Mouse (Mus musculus) intestine, postnatal 0 days (tissue): ENCODE measurements at regions not wholly inside any gene's neighbourhood (a gene's known extent, or its start where the extent isn't known, plus 50 kb on each side); places are given as distances from the start of the nearest gene placed in this dataset.
A peak's percentile ranks its signal among the peaks of the same experiment; 100 is the strongest.

Source experiments
- ATAC-seq: fragments of 200-750 bp; cut with Nextera tagmentation; 2 replicates; pipeline ENCODE4 v1.8.0; 2017; ENCODE audit warnings: mild to moderate bottlenecking, moderate TSS enrichment, moderate library complexity
- H3K27ac ChIP-seq: fragments of 300-500 bp; sonication (generic); 2 replicates; pipeline ENCODE4 v1.5.1; 2014; ENCODE audit warnings: mild to moderate bottlenecking, low read depth, low read length, moderate library complexity
- H3K27me3 ChIP-seq: fragments of 300-500 bp; sonication (generic); replicated peaks from 2 replicates; pipeline ENCODE4 v1.6.1; 2014; ENCODE audit warnings: low read length, mixed read lengths; ENCODE audit not compliant: control insufficient read depth, insufficient read depth
- H3K36me3 ChIP-seq: fragments of 300-500 bp; sonication (generic); 2 replicates; pipeline ENCODE4 v1.6.1; 2014; ENCODE audit warnings: mild to moderate bottlenecking, moderate library complexity; ENCODE audit not compliant: control insufficient read depth, insufficient read depth
- H3K4me1 ChIP-seq: fragments of 300-500 bp; sonication (generic); replicated peaks from 2 replicates; pipeline ENCODE4 v1.6.1; 2014; ENCODE audit warnings: antibody characterized with exemption, low read length, mixed read lengths; ENCODE audit not compliant: control insufficient read depth, insufficient read depth
- H3K4me2 ChIP-seq: fragments of 300-500 bp; sonication (generic); replicated peaks from 2 replicates; pipeline ENCODE4 v1.6.1; 2014; ENCODE audit warnings: low read depth, mild to moderate bottlenecking, moderate library complexity
- H3K4me3 ChIP-seq: fragments of 300-500 bp; sonication (generic); 2 replicates; pipeline ENCODE4 v1.5.1; 2014; ENCODE audit warnings: low read depth, low read length
- H3K9ac ChIP-seq: fragments of 300-500 bp; sonication (generic); 2 replicates; pipeline ENCODE4 v1.6.1; 2014; ENCODE audit warnings: mild to moderate bottlenecking, low read depth, low read length
- H3K9me3 ChIP-seq: fragments of 300-500 bp; sonication (generic); 2 replicates; pipeline ENCODE4 v1.6.1; 2016; ENCODE audit warnings: mixed run types; ENCODE audit not compliant: control insufficient read depth
- CTCF ChIP-seq: sonication (generic); IDR thresholded peaks from 2 replicates; pipeline ENCODE4 v1.5.1; 2016; ENCODE audit warnings: low read depth, mild to moderate bottlenecking, control low read depth, antibody characterized with exemption, moderate library complexity
- WGBS: fragments of 180-500 bp; shearing (Covaris S2); extraction: QIAGEN DNeasy Blood & Tissue Kit; methylation state at CpG from one replicate; pipeline ENCODE4 v1.1.7; 2014; 5-methylcytosine and 5-hydroxymethylcytosine counted together

DNA sequence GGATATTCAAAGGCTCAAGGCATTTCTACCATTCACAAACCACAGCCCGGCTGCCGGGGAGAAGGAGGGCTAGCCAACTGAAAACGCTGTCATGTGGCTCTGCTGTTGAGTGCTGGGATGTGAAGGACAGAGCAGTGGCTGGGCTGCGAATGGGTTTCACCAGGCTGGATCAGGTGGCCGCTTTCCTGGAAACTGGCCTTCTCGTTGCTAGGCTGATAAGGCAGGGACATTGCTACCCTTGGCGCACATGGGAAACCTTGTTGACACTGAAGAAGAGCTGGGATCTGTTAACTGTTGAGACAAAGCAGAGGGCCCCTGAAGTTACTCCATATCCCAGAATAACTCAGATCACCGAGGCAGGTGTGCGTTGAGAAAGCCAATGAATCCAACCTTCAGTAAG, 216.1 kb upstream of the Rreb1 start:
- Histone ChIP-seq H3K27ac (peak overlapping the region; percentile 70), H3K36me3 (no peaks in the 10 kb centered on the region), H3K9ac (no peak overlapping the region), H3K4me2 (no peak overlapping the region), H3K9me3 (no peaks in the 10 kb centered on the region), H3K4me3 (no peak overlapping the region), H3K27me3 (no peaks in the 10 kb centered on the region), H3K4me1 (peaks cover 2% of the 10 kb centered on the region; the same call in 1 of the 2 replicates)
- TF ChIP-seq CTCF: no peak
- ATAC-seq: peak; percentile 25
- 24% methylated on average over 9 of the region's 9 CpGs for WGBS

DNA sequence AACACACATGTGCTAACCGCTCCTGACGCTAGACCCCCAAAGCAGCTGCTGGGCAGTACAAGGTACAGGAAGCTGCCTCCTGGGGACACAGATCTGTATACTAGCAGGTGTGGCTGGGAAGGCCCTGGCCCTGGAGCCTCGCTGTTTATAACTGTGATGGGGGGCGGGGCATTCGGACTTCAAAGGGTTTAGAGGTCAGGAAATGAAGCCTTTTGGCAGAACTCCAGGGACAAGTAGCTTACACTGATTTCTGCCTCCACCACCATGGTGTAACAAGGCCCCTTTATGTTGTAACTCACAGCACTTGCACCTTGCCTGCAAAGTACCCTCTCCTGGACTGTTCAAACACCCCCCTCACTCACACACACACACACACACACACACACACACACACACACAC, 215.5 kb upstream of the Rreb1 start:
- H3K9ac ChIP-seq: no peak overlapping the region
- H3K27me3 ChIP-seq: no peaks in the 10 kb centered on the region
- no peak overlapping the region for H3K4me2 ChIP-seq
- no peak overlapping the region for H3K4me3 ChIP-seq
- 9% methylated on average over 5 of the region's 5 CpGs for WGBS
- peaks cover 2% of the 10 kb centered on the region; the same call in 1 of the 2 replicates for H3K4me1 ChIP-seq
- no peak for TF ChIP-seq CTCF
- 0 out of 2 replicates have a peak overlapping the region, but pooled peaks have one; percentile 70 for H3K27ac ChIP-seq
- peak; percentile 93 for ATAC-seq
- H3K9me3 ChIP-seq: no peaks in the 10 kb centered on the region
- H3K36me3 ChIP-seq: no peaks in the 10 kb centered on the region

DNA sequence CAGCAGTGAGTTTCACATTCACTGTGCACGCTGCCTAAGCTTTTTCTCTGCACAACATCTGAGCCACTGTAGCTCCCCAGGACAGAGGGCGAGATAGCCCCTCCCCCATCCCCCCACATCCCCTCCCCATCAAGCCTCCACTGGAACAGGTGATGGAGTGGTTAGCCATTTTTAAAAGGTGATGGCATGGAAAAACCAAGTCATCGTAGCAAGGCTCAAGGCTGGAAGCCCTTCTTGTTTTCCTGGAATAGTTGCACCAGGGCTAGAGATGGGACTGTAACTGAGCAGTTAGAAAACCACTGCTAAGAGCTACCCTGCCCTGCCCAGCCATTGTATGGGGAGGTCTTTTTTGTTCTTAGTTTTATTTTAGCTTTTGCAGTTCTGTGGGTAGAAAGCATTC, 209.1 kb upstream of the Rreb1 start:
- TF ChIP-seq CTCF: no peak
- no peak overlapping the region for H3K4me3 ChIP-seq
- no peak overlapping the region for H3K9ac ChIP-seq
- ATAC-seq: no peak
- 84% methylated on average over 3 of the region's 3 CpGs for WGBS
- no peaks in the 10 kb centered on the region for H3K27me3 ChIP-seq
- no peak overlapping the region for H3K27ac ChIP-seq
- H3K4me1 ChIP-seq: 0 out of 2 replicates have a peak, but pooled peaks cover 2% of the 10 kb centered on the region
- H3K9me3 ChIP-seq: no peaks in the 10 kb centered on the region
- no peaks in the 10 kb centered on the region for H3K36me3 ChIP-seq
- no peak overlapping the region for H3K4me2 ChIP-seq

DNA sequence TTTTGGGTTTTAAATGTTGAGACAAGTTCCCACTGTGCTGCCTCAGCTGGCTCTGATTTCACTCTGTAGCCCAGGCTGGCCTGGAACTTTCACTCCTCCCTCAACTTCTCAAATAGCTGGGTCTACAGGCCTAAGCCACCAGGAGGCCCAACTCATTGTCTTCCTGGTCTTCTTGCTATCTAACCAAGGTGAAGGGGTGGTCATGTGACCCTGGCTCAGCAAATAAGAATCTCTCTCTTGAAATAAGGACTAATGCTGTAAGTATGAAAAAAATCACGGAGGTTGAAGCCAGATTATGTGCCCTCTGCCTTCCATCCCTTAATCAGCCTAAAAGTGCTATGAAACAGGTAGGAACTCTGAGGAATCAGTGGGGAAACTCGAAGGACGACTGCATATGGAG, 208.7 kb upstream of the Rreb1 start:
- no peak overlapping the region for H3K4me2 ChIP-seq
- no peak overlapping the region for H3K27ac ChIP-seq
- H3K27me3 ChIP-seq: no peaks in the 10 kb centered on the region
- 88% methylated on average over 3 of the region's 3 CpGs for WGBS
- H3K4me3 ChIP-seq: no peak overlapping the region
- H3K9me3 ChIP-seq: no peaks in the 10 kb centered on the region
- no peaks in the 10 kb centered on the region for H3K36me3 ChIP-seq
- H3K9ac ChIP-seq: no peak overlapping the region
- TF ChIP-seq CTCF: no peak
- no peaks in the 10 kb centered on the region for H3K4me1 ChIP-seq
- no peak for ATAC-seq

DNA sequence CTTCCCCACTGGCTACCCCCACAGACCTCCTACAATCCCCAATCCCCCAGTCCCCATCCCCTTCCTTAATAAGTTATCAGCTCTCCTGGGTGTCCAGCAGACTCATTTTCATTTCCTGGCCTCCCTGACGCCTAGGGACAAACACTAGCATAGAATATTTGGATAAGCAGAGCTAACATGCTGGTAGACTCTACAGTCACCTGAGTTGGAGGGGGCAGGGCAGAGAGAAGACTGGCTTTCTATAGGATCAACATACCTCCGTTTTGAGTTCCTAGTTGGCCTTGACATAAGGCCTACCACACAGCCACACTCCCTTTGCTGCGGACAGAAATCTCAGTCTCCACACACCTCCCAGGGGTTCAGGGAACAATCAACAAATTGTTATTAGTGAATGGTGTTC, 205.2 kb upstream of the Rreb1 start:
- no peaks in the 10 kb centered on the region for H3K36me3 ChIP-seq
- ATAC-seq: no peak
- WGBS: 55% methylated on average over 3 of the region's 3 CpGs
- no peak overlapping the region for H3K27ac ChIP-seq
- no peaks in the 10 kb centered on the region for H3K9me3 ChIP-seq
- no peak overlapping the region for H3K9ac ChIP-seq
- no peak overlapping the region for H3K4me3 ChIP-seq
- no peaks in the 10 kb centered on the region for H3K27me3 ChIP-seq
- no peak for TF ChIP-seq CTCF
- H3K4me1 ChIP-seq: no peaks in the 10 kb centered on the region
- no peak overlapping the region for H3K4me2 ChIP-seq

DNA sequence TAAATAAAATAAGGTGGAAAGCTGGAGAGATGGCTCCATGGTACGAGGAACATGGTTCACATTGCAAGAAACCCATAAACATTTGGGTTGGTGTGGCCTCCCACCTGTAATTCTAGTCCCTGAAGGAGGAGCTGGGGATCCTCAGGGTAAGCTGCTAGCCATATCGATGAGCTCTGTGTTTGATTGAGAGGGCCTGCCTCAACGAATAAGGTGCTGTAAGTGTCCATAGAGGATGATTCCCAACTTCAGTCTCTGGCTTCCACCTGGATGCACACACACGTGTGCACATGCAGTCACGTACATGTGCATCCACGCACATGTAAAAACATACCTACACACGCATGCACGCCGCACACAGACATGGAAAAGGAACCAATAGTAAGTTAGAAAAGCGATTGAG, 199.0 kb upstream of the Rreb1 start:
- H3K36me3 ChIP-seq: no peaks in the 10 kb centered on the region
- no peak for ATAC-seq
- H3K4me3 ChIP-seq: no peak overlapping the region
- TF ChIP-seq CTCF: no peak
- no peak overlapping the region for H3K27ac ChIP-seq
- H3K4me1 ChIP-seq: no peaks in the 10 kb centered on the region
- H3K27me3 ChIP-seq: no peaks in the 10 kb centered on the region
- no peak overlapping the region for H3K4me2 ChIP-seq
- H3K9ac ChIP-seq: no peak overlapping the region
- 93% methylated on average over 10 of the region's 10 CpGs for WGBS
- H3K9me3 ChIP-seq: no peaks in the 10 kb centered on the region

DNA sequence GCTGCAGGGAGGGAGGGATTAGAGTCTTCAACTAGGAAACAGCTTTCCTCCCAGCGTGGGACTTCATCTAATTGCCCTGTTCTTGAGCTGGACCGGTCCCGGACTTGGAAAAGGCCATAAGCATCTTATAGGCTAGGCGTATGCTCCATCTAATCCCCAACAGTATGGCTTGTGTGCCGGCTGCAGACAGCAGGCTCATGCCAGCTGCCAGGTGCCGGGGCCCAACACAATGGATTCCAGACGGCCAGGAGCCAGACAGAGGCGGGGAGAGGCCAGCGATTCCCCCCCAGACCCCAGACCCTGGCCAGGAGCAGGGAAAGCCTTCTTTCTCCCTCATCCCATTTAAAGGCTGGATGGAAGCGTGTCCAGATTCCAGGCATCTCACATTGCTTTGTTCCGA, 198.4 kb upstream of the Rreb1 start:
- Histone ChIP-seq H3K4me3 (no peak overlapping the region), H3K9ac (no peak overlapping the region), H3K9me3 (no peaks in the 10 kb centered on the region), H3K27ac (no peak overlapping the region), H3K4me2 (no peak overlapping the region), H3K36me3 (no peaks in the 10 kb centered on the region), H3K27me3 (no peaks in the 10 kb centered on the region), H3K4me1 (no peaks in the 10 kb centered on the region)
- no peak for ATAC-seq
- WGBS: 71% methylated on average over 11 of the region's 11 CpGs
- no peak for TF ChIP-seq CTCF
